Mouse (Mus musculus): ENCODE measurements at regions not wholly inside any gene's neighbourhood (a gene's known extent, or its start where the extent isn't known, plus 50 kb on each side); places are given as distances from the start of the nearest gene placed in this dataset.

- no peak overlapping the region for H3K4me3 ChIP-seq (ENCODE audit: low read depth, low read length)
- WGBS (ENCODE audit: insufficient replicate concordance) = 17% methylated on average over 1 of the region's 1 CpGs
- no peaks in the 10 kb centered on the region for H3K27me3 ChIP-seq (ENCODE audit: insufficient read depth, low read length)
- H3K4me1 ChIP-seq (ENCODE audit: insufficient read depth) = no peaks in the 10 kb centered on the region
- H3K4me2 ChIP-seq (ENCODE audit: low read depth, low read length) = no peak overlapping the region
- H3K9me3 ChIP-seq (ENCODE audit: low read length) = no peaks in the 10 kb centered on the region
- no peak for DNase-seq
- H3K36me3 ChIP-seq (replicated peaks; ENCODE audit: insufficient read depth, low read length) = no peaks in the 10 kb centered on the region
- TF ChIP-seq EP300 (IDR thresholded peaks at IDR 0.05; ENCODE audit: low read depth) (no peak), CTCF (IDR thresholded peaks at IDR 0.05; ENCODE audit: low read depth) (no peak)
- no peak for ATAC-seq
- H3K27ac ChIP-seq (ENCODE audit: low read depth) = no peak overlapping the region
- H3K9ac ChIP-seq (replicated peaks) = no peak overlapping the region
Measured at GRCm38 (mm10) chr10:51056950-51057349, 162.4 kb downstream of the Sim1 start.

GRCm38 (mm10) chr10:51058333-51058732 lies 163.8 kb downstream of the Sim1 start:
- Histone ChIP-seq H3K9me3 (ENCODE audit: low read length) (no peaks in the 10 kb centered on the region), H3K4me3 (ENCODE audit: low read depth, low read length) (no peak overlapping the region), H3K4me2 (ENCODE audit: low read depth, low read length) (no peak overlapping the region), H3K36me3 (replicated peaks; ENCODE audit: insufficient read depth, low read length) (no peaks in the 10 kb centered on the region), H3K27ac (ENCODE audit: low read depth) (no peak overlapping the region), H3K4me1 (ENCODE audit: insufficient read depth) (no peaks in the 10 kb centered on the region), H3K27me3 (ENCODE audit: insufficient read depth, low read length) (no peaks in the 10 kb centered on the region), H3K9ac (replicated peaks) (no peak overlapping the region)
- ATAC-seq (no peak), DNase-seq (no peak)
- TF ChIP-seq EP300 (IDR thresholded peaks at IDR 0.05; ENCODE audit: low read depth) = no peak
- no peak for TF ChIP-seq CTCF (IDR thresholded peaks at IDR 0.05; ENCODE audit: low read depth)
- 71% methylated on average over 5 of the region's 5 CpGs for WGBS (ENCODE audit: insufficient replicate concordance)

- Histone ChIP-seq H3K27me3 (ENCODE audit: insufficient read depth, low read length) (no peaks in the 10 kb centered on the region), H3K9ac (replicated peaks) (no peak overlapping the region), H3K4me1 (ENCODE audit: insufficient read depth) (no peaks in the 10 kb centered on the region), H3K4me2 (ENCODE audit: low read depth, low read length) (no peak overlapping the region), H3K9me3 (ENCODE audit: low read length) (no peaks in the 10 kb centered on the region), H3K36me3 (replicated peaks; ENCODE audit: insufficient read depth, low read length) (no peaks in the 10 kb centered on the region), H3K4me3 (ENCODE audit: low read depth, low read length) (no peak overlapping the region), H3K27ac (ENCODE audit: low read depth) (no peak overlapping the region)
- 87% methylated on average over 1 of the region's 1 CpGs for WGBS (ENCODE audit: insufficient replicate concordance)
- TF ChIP-seq EP300 (IDR thresholded peaks at IDR 0.05; ENCODE audit: low read depth) (no peak), CTCF (IDR thresholded peaks at IDR 0.05; ENCODE audit: low read depth) (no peak)
- DNase-seq = no peak
- ATAC-seq = no peak
Measured at GRCm38 (mm10) chr10:51101590-51101989, 207.0 kb downstream of the Sim1 start.

- no peak overlapping the region for H3K9ac ChIP-seq (replicated peaks)
- ATAC-seq (no peak), DNase-seq (no peak)
- no peaks in the 10 kb centered on the region for H3K9me3 ChIP-seq (ENCODE audit: low read length)
- H3K4me1 ChIP-seq (ENCODE audit: insufficient read depth) = no peaks in the 10 kb centered on the region
- H3K4me3 ChIP-seq (ENCODE audit: low read depth, low read length) = no peak overlapping the region
- H3K27ac ChIP-seq (ENCODE audit: low read depth) = no peak overlapping the region
- no peak for TF ChIP-seq CTCF (IDR thresholded peaks at IDR 0.05; ENCODE audit: low read depth)
- no peak for TF ChIP-seq EP300 (IDR thresholded peaks at IDR 0.05; ENCODE audit: low read depth)
- H3K4me2 ChIP-seq (ENCODE audit: low read depth, low read length) = no peak overlapping the region
- H3K36me3 ChIP-seq (replicated peaks; ENCODE audit: insufficient read depth, low read length) = no peaks in the 10 kb centered on the region
- no peaks in the 10 kb centered on the region for H3K27me3 ChIP-seq (ENCODE audit: insufficient read depth, low read length)
Measured at GRCm38 (mm10) chr10:51151833-51152232, 257.3 kb downstream of the Sim1 start.

GRCm38 (mm10) chr10:51153484-51153985 lies 259.0 kb downstream of the Sim1 start:
- Histone ChIP-seq H3K27ac (ENCODE audit: low read depth) (no peak overlapping the region), H3K27me3 (ENCODE audit: insufficient read depth, low read length) (no peaks in the 10 kb centered on the region), H3K9me3 (ENCODE audit: low read length) (no peaks in the 10 kb centered on the region), H3K36me3 (replicated peaks; ENCODE audit: insufficient read depth, low read length) (no peaks in the 10 kb centered on the region), H3K4me3 (ENCODE audit: low read depth, low read length) (no peak overlapping the region), H3K9ac (replicated peaks) (no peak overlapping the region), H3K4me1 (ENCODE audit: insufficient read depth) (no peaks in the 10 kb centered on the region), H3K4me2 (ENCODE audit: low read depth, low read length) (no peak overlapping the region)
- ATAC-seq (no peak), DNase-seq (no peak)
- no peak for TF ChIP-seq EP300 (IDR thresholded peaks at IDR 0.05; ENCODE audit: low read depth)
- TF ChIP-seq CTCF (IDR thresholded peaks at IDR 0.05; ENCODE audit: low read depth) = no peak
- WGBS (ENCODE audit: insufficient replicate concordance) = 57% methylated on average over 13 of the region's 13 CpGs

GRCm38 (mm10) chr10:51154016-51154415 lies 259.5 kb downstream of the Sim1 start:
- no peaks in the 10 kb centered on the region for H3K9me3 ChIP-seq (ENCODE audit: low read length)
- DNase-seq (no peak), ATAC-seq (no peak)
- H3K9ac ChIP-seq (replicated peaks) = no peak overlapping the region
- 67% methylated on average over 2 of the region's 2 CpGs for WGBS (ENCODE audit: insufficient replicate concordance)
- no peak for TF ChIP-seq EP300 (IDR thresholded peaks at IDR 0.05; ENCODE audit: low read depth)
- no peak for TF ChIP-seq CTCF (IDR thresholded peaks at IDR 0.05; ENCODE audit: low read depth)
- H3K27me3 ChIP-seq (ENCODE audit: insufficient read depth, low read length) = no peaks in the 10 kb centered on the region
- H3K4me2 ChIP-seq (ENCODE audit: low read depth, low read length) = no peak overlapping the region
- no peak overlapping the region for H3K27ac ChIP-seq (ENCODE audit: low read depth)
- no peaks in the 10 kb centered on the region for H3K4me1 ChIP-seq (ENCODE audit: insufficient read depth)
- H3K36me3 ChIP-seq (replicated peaks; ENCODE audit: insufficient read depth, low read length) = no peaks in the 10 kb centered on the region
- H3K4me3 ChIP-seq (ENCODE audit: low read depth, low read length) = no peak overlapping the region

GRCm38 (mm10) chr10:51154743-51155142 lies 260.2 kb downstream of the Sim1 start:
- no peaks in the 10 kb centered on the region for H3K9me3 ChIP-seq (ENCODE audit: low read length)
- 69% methylated on average over 2 of the region's 2 CpGs for WGBS (ENCODE audit: insufficient replicate concordance)
- DNase-seq = no peak
- no peaks in the 10 kb centered on the region for H3K36me3 ChIP-seq (replicated peaks; ENCODE audit: insufficient read depth, low read length)
- H3K4me3 ChIP-seq (ENCODE audit: low read depth, low read length) = no peak overlapping the region
- ATAC-seq = no peak
- no peak overlapping the region for H3K27ac ChIP-seq (ENCODE audit: low read depth)
- no peak overlapping the region for H3K9ac ChIP-seq (replicated peaks)
- no peak overlapping the region for H3K4me2 ChIP-seq (ENCODE audit: low read depth, low read length)
- no peaks in the 10 kb centered on the region for H3K4me1 ChIP-seq (ENCODE audit: insufficient read depth)
- no peaks in the 10 kb centered on the region for H3K27me3 ChIP-seq (ENCODE audit: insufficient read depth, low read length)
- no peak for TF ChIP-seq EP300 (IDR thresholded peaks at IDR 0.05; ENCODE audit: low read depth)
- no peak for TF ChIP-seq CTCF (IDR thresholded peaks at IDR 0.05; ENCODE audit: low read depth)

Measured in liver, postnatal 0 days (tissue).